Mouse (Mus musculus): ENCODE measurements around the gene Pcsk2. TPM values are rescaled to one million over a fixed set of nuclear protein-coding genes. Genes with fewer than 3 reads are reported as not detected.

The Pcsk2 gene
- polyA plus RNA-seq, 1 experiment from 2014 or later = 0.02 TPM

GRCm38 (mm10) chr2:143801097-143801496 is 255.1 kb downstream of the Pcsk2 start:
- no peak overlapping the region for H3K4me3 ChIP-seq (replicated peaks)
- no peak overlapping the region for H3K4me2 ChIP-seq
- H3K9me3 ChIP-seq (replicated peaks) = no peaks in the 10 kb centered on the region
- WGBS (ENCODE audit: insufficient replicate concordance) = 53% methylated on average over 5 of the region's 5 CpGs
- no peaks in the 10 kb centered on the region for H3K27me3 ChIP-seq
- no peaks in the 10 kb centered on the region for H3K4me1 ChIP-seq (replicated peaks)
- no peaks in the 10 kb centered on the region for H3K36me3 ChIP-seq (replicated peaks)
- no peak for ATAC-seq (ENCODE audit: insufficient read depth)
- no peak overlapping the region for H3K27ac ChIP-seq (replicated peaks)
- H3K9ac ChIP-seq = no peak overlapping the region

GRCm38 (mm10) chr2:143806140-143806923 is 260.4 kb downstream of the Pcsk2 start:
- ATAC-seq (ENCODE audit: insufficient read depth) = no peak
- WGBS (ENCODE audit: insufficient replicate concordance) = 66% methylated on average over 15 of the region's 15 CpGs
- H3K9ac ChIP-seq = no peak overlapping the region
- no peak overlapping the region for H3K4me2 ChIP-seq
- no peaks in the 10 kb centered on the region for H3K36me3 ChIP-seq (replicated peaks)
- no peak overlapping the region for H3K27ac ChIP-seq (replicated peaks)
- no peaks in the 10 kb centered on the region for H3K4me1 ChIP-seq (replicated peaks)
- no peaks in the 10 kb centered on the region for H3K9me3 ChIP-seq (replicated peaks)
- H3K27me3 ChIP-seq = no peaks in the 10 kb centered on the region
- no peak overlapping the region for H3K4me3 ChIP-seq (replicated peaks)

GRCm38 (mm10) chr2:143806924-143807664 is 261.1 kb downstream of the Pcsk2 start:
- Histone ChIP-seq H3K27ac (replicated peaks) (no peak overlapping the region), H3K4me2 (no peak overlapping the region), H3K4me3 (replicated peaks) (no peak overlapping the region), H3K27me3 (no peaks in the 10 kb centered on the region), H3K4me1 (replicated peaks) (no peaks in the 10 kb centered on the region), H3K9ac (no peak overlapping the region), H3K36me3 (replicated peaks) (no peaks in the 10 kb centered on the region), H3K9me3 (replicated peaks) (no peaks in the 10 kb centered on the region)
- 62% methylated on average over 9 of the region's 9 CpGs for WGBS (ENCODE audit: insufficient replicate concordance)
- ATAC-seq (ENCODE audit: insufficient read depth) = no peak

GRCm38 (mm10) chr2:143808789-143809188 is 262.8 kb downstream of the Pcsk2 start:
- Histone ChIP-seq H3K27me3 (no peaks in the 10 kb centered on the region), H3K4me2 (no peak overlapping the region), H3K27ac (replicated peaks) (no peak overlapping the region), H3K4me3 (replicated peaks) (no peak overlapping the region), H3K9ac (no peak overlapping the region), H3K36me3 (replicated peaks) (no peaks in the 10 kb centered on the region), H3K4me1 (replicated peaks) (no peaks in the 10 kb centered on the region), H3K9me3 (replicated peaks) (no peaks in the 10 kb centered on the region)
- no peak for ATAC-seq (ENCODE audit: insufficient read depth)
- WGBS (ENCODE audit: insufficient replicate concordance) = 53% methylated on average over 5 of the region's 5 CpGs

- Histone ChIP-seq H3K9ac (no peak overlapping the region), H3K9me3 (replicated peaks) (no peaks in the 10 kb centered on the region), H3K27ac (replicated peaks) (no peak overlapping the region), H3K27me3 (no peaks in the 10 kb centered on the region), H3K36me3 (replicated peaks) (no peaks in the 10 kb centered on the region), H3K4me1 (replicated peaks) (no peaks in the 10 kb centered on the region), H3K4me3 (replicated peaks) (no peak overlapping the region), H3K4me2 (no peak overlapping the region)
- ATAC-seq (ENCODE audit: insufficient read depth) = no peak
- 59% methylated on average over 4 of the region's 4 CpGs for whole genome bisulfite sequencing (ENCODE audit: insufficient replicate concordance)
These were observed 266.3 kb downstream of the Pcsk2 start for GRCm38 (mm10) chr2:143812262-143812661.

GRCm38 (mm10) chr2:143813461-143813860 is 267.5 kb downstream of the Pcsk2 start:
- Histone ChIP-seq H3K27me3 (no peaks in the 10 kb centered on the region), H3K4me1 (replicated peaks) (no peaks in the 10 kb centered on the region), H3K36me3 (replicated peaks) (no peaks in the 10 kb centered on the region), H3K4me3 (replicated peaks) (no peak overlapping the region), H3K4me2 (no peak overlapping the region), H3K9me3 (replicated peaks) (no peaks in the 10 kb centered on the region), H3K9ac (no peak overlapping the region), H3K27ac (replicated peaks) (no peak overlapping the region)
- WGBS (ENCODE audit: insufficient replicate concordance) = 75% methylated on average over 11 of the region's 11 CpGs
- ATAC-seq (ENCODE audit: insufficient read depth) = no peak

GRCm38 (mm10) chr2:143831645-143832044 is 285.7 kb downstream of the Pcsk2 start:
- Histone ChIP-seq H3K4me2 (no peak overlapping the region), H3K4me3 (replicated peaks) (no peak overlapping the region), H3K27me3 (no peaks in the 10 kb centered on the region), H3K9me3 (replicated peaks) (no peaks in the 10 kb centered on the region), H3K27ac (replicated peaks) (no peak overlapping the region), H3K4me1 (replicated peaks) (no peaks in the 10 kb centered on the region; the same call in 1 of the 2 replicates), H3K9ac (no peak overlapping the region), H3K36me3 (replicated peaks) (no peaks in the 10 kb centered on the region)
- no peak for ATAC-seq (ENCODE audit: insufficient read depth)
- WGBS (ENCODE audit: insufficient replicate concordance) = 71% methylated on average over 17 of the region's 17 CpGs

GRCm38 (mm10) chr2:143832721-143833120 is 286.8 kb downstream of the Pcsk2 start:
- H3K4me1 ChIP-seq (replicated peaks) = peaks cover 4% of the 10 kb centered on the region; the same call in 1 of the 2 replicates
- H3K4me3 ChIP-seq (replicated peaks) = no peak overlapping the region
- H3K9ac ChIP-seq = no peak overlapping the region
- no peaks in the 10 kb centered on the region for H3K36me3 ChIP-seq (replicated peaks)
- H3K27ac ChIP-seq (replicated peaks) = no peak overlapping the region
- ATAC-seq (ENCODE audit: insufficient read depth) = no peak
- no peak overlapping the region for H3K4me2 ChIP-seq
- 67% methylated on average over 5 of the region's 5 CpGs for WGBS (ENCODE audit: insufficient replicate concordance)
- no peaks in the 10 kb centered on the region for H3K27me3 ChIP-seq
- no peaks in the 10 kb centered on the region for H3K9me3 ChIP-seq (replicated peaks)

GRCm38 (mm10) chr2:143834082-143834481 is 288.1 kb downstream of the Pcsk2 start:
- 39% methylated on average over 6 of the region's 6 CpGs for WGBS (ENCODE audit: insufficient replicate concordance)
- H3K4me1 ChIP-seq (replicated peaks) = peaks cover 9% of the 10 kb centered on the region
- no peak overlapping the region for H3K4me3 ChIP-seq (replicated peaks)
- H3K27ac ChIP-seq (replicated peaks) = no peak overlapping the region
- no peak overlapping the region for H3K4me2 ChIP-seq
- no peaks in the 10 kb centered on the region for H3K27me3 ChIP-seq
- H3K9me3 ChIP-seq (replicated peaks) = no peaks in the 10 kb centered on the region
- H3K36me3 ChIP-seq (replicated peaks) = no peaks in the 10 kb centered on the region
- no peak for ATAC-seq (ENCODE audit: insufficient read depth)
- no peak overlapping the region for H3K9ac ChIP-seq

GRCm38 (mm10) chr2:143835820-143836219 is 289.9 kb downstream of the Pcsk2 start:
- Histone ChIP-seq H3K9ac (no peak overlapping the region), H3K27ac (replicated peaks) (no peak overlapping the region), H3K36me3 (replicated peaks) (no peaks in the 10 kb centered on the region), H3K4me3 (replicated peaks) (no peak overlapping the region), H3K27me3 (no peaks in the 10 kb centered on the region), H3K9me3 (replicated peaks) (no peaks in the 10 kb centered on the region), H3K4me2 (no peak overlapping the region), H3K4me1 (replicated peaks) (peaks cover 9% of the 10 kb centered on the region)
- ATAC-seq (ENCODE audit: insufficient read depth) = no peak
- 65% methylated on average over 7 of the region's 7 CpGs for WGBS (ENCODE audit: insufficient replicate concordance)

- peaks cover 9% of the 10 kb centered on the region for H3K4me1 ChIP-seq (replicated peaks)
- no peaks in the 10 kb centered on the region for H3K36me3 ChIP-seq (replicated peaks)
- H3K4me3 ChIP-seq (replicated peaks) = no peak overlapping the region; the same call in 1 of the 2 replicates
- peak overlapping the region; percentile 50 for H3K4me2 ChIP-seq
- WGBS (ENCODE audit: insufficient replicate concordance) = 5% methylated on average over 8 of the region's 8 CpGs
- H3K27me3 ChIP-seq = no peaks in the 10 kb centered on the region
- ATAC-seq (ENCODE audit: insufficient read depth) = no peak
- H3K9ac ChIP-seq = no peak overlapping the region
- no peak overlapping the region for H3K27ac ChIP-seq (replicated peaks)
- H3K9me3 ChIP-seq (replicated peaks) = no peaks in the 10 kb centered on the region
These were observed 291.3 kb downstream of the Pcsk2 start for GRCm38 (mm10) chr2:143837291-143837701.

Measured in liver, embryonic 15.5 days (tissue).